Mouse (Mus musculus) brain, embryonic 14.5 days (tissue): Measurements from ENCODE around the gene Rtraf. TPM values are rescaled to one million over a fixed set of nuclear protein-coding genes. Genes with fewer than 3 reads are reported as not detected.
"Not testable (repeated sequence)": the region's sequence is repeated elsewhere in the genome, so short reads cannot be mapped to it uniquely, and the experiment has no call there.

Experiments
- DNase-seq: peaks from one replicate; pipeline ENCODE4 v3.0.0-alpha.2; 2011; ENCODE audit warnings: low read depth
- CTCF ChIP-seq: fragments of 200-500 bp; IDR thresholded peaks from 2 replicates; pipeline ENCODE4 v1.5.1; 2012; ENCODE audit warnings: inconsistent platforms, mild to moderate bottlenecking, moderate library complexity, borderline replicate concordance; ENCODE audit not compliant: insufficient read depth, insufficient read length; ENCODE audit errors: extremely low read depth
- POLR2A ChIP-seq: fragments of 200-500 bp; IDR thresholded peaks from 2 replicates; pipeline ENCODE4 v1.6.1; 2012; ENCODE audit warnings: mild to moderate bottlenecking, inconsistent platforms, borderline replicate concordance; ENCODE audit not compliant: poor library complexity, insufficient read depth, insufficient read length, severe bottlenecking; ENCODE audit errors: extremely low read depth
- polyA plus RNA-seq: library from polyadenylated mRNA; depleted of rRNA; stranded (reverse); fragments of >200 nt; gene quantifications from 2 replicates; pipeline ENCODE4 v1.2.3, GENCODE M21; 2012; rRNA removed

The Rtraf gene
- polyA plus RNA-seq, result 98.2 and 107 TPM in 2 replicates

GRCm38 (mm10) chr14:19823321-19824142 lies at the start of gene Rtraf:
Rtraf (minus strand) TSS chr14:19823824.
- TF ChIP-seq POLR2A (peak; percentile 70; the same call in 1 of the 2 replicates), CTCF (no peak)
- DNase-seq, result peak; percentile 99

- no peak for TF ChIP-seq CTCF
- no peak for TF ChIP-seq POLR2A
- DNase-seq, result peak; percentile 37
Measured at GRCm38 (mm10) chr14:19867286-19867935, 43.8 kb upstream of the Rtraf start.

GRCm38 (mm10) chr14:19865121-19865520 lies 41.5 kb upstream of the Rtraf start:
- DNase-seq, result not testable (repeated sequence)

- DNase-seq, result no peak
- TF ChIP-seq POLR2A (no peak), CTCF (no peak)
Measured at GRCm38 (mm10) chr14:19861311-19862080, 37.9 kb upstream of the Rtraf start.

- TF ChIP-seq CTCF, result no peak
- no peak for TF ChIP-seq POLR2A
- DNase-seq, result no peak
Measured at GRCm38 (mm10) chr14:19860281-19860680, 36.7 kb upstream of the Rtraf start.

GRCm38 (mm10) chr14:19858808-19859776 lies 35.5 kb upstream of the Rtraf start:
- TF ChIP-seq POLR2A, result no peak
- no peak for TF ChIP-seq CTCF
- DNase-seq, result peak; percentile 72

- DNase-seq, result no peak
- TF ChIP-seq CTCF (no peak), POLR2A (no peak)
Measured at GRCm38 (mm10) chr14:19858279-19858678, 34.7 kb upstream of the Rtraf start.

GRCm38 (mm10) chr14:19853471-19853870 lies 29.8 kb upstream of the Rtraf start:
- TF ChIP-seq POLR2A (no peak), CTCF (no peak)
- no peak for DNase-seq

- TF ChIP-seq CTCF, result peak; percentile 77
- TF ChIP-seq POLR2A, result no peak
- peak; percentile 76 for DNase-seq
Measured at GRCm38 (mm10) chr14:19839600-19840332, 16.1 kb upstream of the Rtraf start.

- peak; percentile 15 for DNase-seq
- no peak for TF ChIP-seq CTCF
- no peak for TF ChIP-seq POLR2A
Measured at GRCm38 (mm10) chr14:19836289-19836688, 12.7 kb upstream of the Rtraf start.

GRCm38 (mm10) chr14:19825481-19825880 lies 1.9 kb upstream of the Rtraf start:
- DNase-seq, result peak; percentile 98
- TF ChIP-seq CTCF (no peak), POLR2A (no peak)
